Mouse (Mus musculus): ENCODE measurements at regions not wholly inside any gene's neighbourhood (a gene's known extent, or its start where the extent isn't known, plus 50 kb on each side); places are given as distances from the start of the nearest gene placed in this dataset.

GRCm38 (mm10) chr17:67569865-67570264, 62.7 kb downstream of the Lrrc30 start:
- no peak for DNase-seq

- no peak for DNase-seq
Observed at GRCm38 (mm10) chr17:67566216-67566615, 66.3 kb downstream of the Lrrc30 start.

- DNase-seq: no peak
Observed at GRCm38 (mm10) chr17:67565746-67566145, 66.8 kb downstream of the Lrrc30 start.

- no peak for DNase-seq
Observed at GRCm38 (mm10) chr17:67564845-67565244, 67.7 kb downstream of the Lrrc30 start.

GRCm38 (mm10) chr17:67563036-67563435, 69.5 kb downstream of the Lrrc30 start:
- no peak for DNase-seq

GRCm38 (mm10) chr17:67561802-67562201, 70.7 kb downstream of the Lrrc30 start:
- DNase-seq: no peak

GRCm38 (mm10) chr17:67557351-67557870, 75.1 kb downstream of the Lrrc30 start:
- DNase-seq: no peak

- DNase-seq: no peak
Observed at GRCm38 (mm10) chr17:67552581-67553139, 79.9 kb downstream of the Lrrc30 start.

- DNase-seq: no peak
Observed at GRCm38 (mm10) chr17:67548966-67549700, 83.4 kb downstream of the Lrrc30 start.

GRCm38 (mm10) chr17:67544410-67544809, 88.1 kb downstream of the Lrrc30 start:
- DNase-seq: no peak

- DNase-seq: no peak
Observed at GRCm38 (mm10) chr17:67532331-67532730, 100.2 kb downstream of the Lrrc30 start.

- DNase-seq: no peak
Observed at GRCm38 (mm10) chr17:67520848-67521411, 111.6 kb downstream of the Lrrc30 start.

GRCm38 (mm10) chr17:67515601-67516147, 116.8 kb downstream of the Lrrc30 start:
- no peak for DNase-seq

GRCm38 (mm10) chr17:67514387-67515241, 117.9 kb downstream of the Lrrc30 start:
- DNase-seq: no peak

GRCm38 (mm10) chr17:67512699-67513450, 119.6 kb downstream of the Lrrc30 start:
- no peak for DNase-seq

- DNase-seq: no peak
Observed at GRCm38 (mm10) chr17:67512008-67512407, 120.5 kb downstream of the Lrrc30 start.

GRCm38 (mm10) chr17:67509921-67510320, 122.6 kb downstream of the Lrrc30 start:
- DNase-seq: no peak

- no peak for DNase-seq
Observed at GRCm38 (mm10) chr17:67509091-67509618, 123.4 kb downstream of the Lrrc30 start.

GRCm38 (mm10) chr17:67508353-67508752, 124.2 kb downstream of the Lrrc30 start:
- no peak for DNase-seq

- no peak for DNase-seq
Observed at GRCm38 (mm10) chr17:67506466-67506865, 126.1 kb downstream of the Lrrc30 start.

- DNase-seq: no peak
Observed at GRCm38 (mm10) chr17:67504502-67505033, 128.0 kb downstream of the Lrrc30 start.
